Mouse (Mus musculus) megakaryocyte, embryonic 14.5 days (primary cell): Measurements from ENCODE around the gene Nxn. TPM values are rescaled to one million over a fixed set of nuclear protein-coding genes. Genes with fewer than 3 reads are reported as not detected.
A peak's percentile ranks its signal among the peaks of the same experiment; 100 is the strongest.

Experiments used
- H3K27me3 ChIP-seq: replicated peaks from 2 replicates; pipeline ENCODE3; 2012; ENCODE audit warnings: inconsistent platforms
- H3K36me3 ChIP-seq: replicated peaks from 2 replicates; pipeline ENCODE3; 2012; ENCODE audit warnings: low read length, inconsistent platforms, mixed read lengths
- H3K4me1 ChIP-seq: 2 replicates; pipeline ENCODE4 v1.6.1; 2012; ENCODE audit warnings: inconsistent platforms
- H3K4me3 ChIP-seq: replicated peaks from 2 replicates; pipeline ENCODE3; 2012; ENCODE audit warnings: moderate library complexity, mild to moderate bottlenecking, inconsistent platforms
- H3K9me3 ChIP-seq: 2 replicates; pipeline ENCODE4 v1.6.1; 2012; ENCODE audit warnings: inconsistent platforms
- FLI1 ChIP-seq: IDR thresholded peaks from 2 replicates; pipeline ENCODE4 v1.6.1; 2012; ENCODE audit warnings: low read length, inconsistent platforms, mixed read lengths
- GATA1 ChIP-seq: IDR thresholded peaks from 3 replicates; pipeline ENCODE4 v1.6.1; 2012; ENCODE audit warnings: mixed read lengths, low read length, inconsistent platforms, borderline replicate concordance
- polyA plus RNA-seq: library from polyadenylated mRNA; stranded (reverse); fragments of >175 nt; gene quantifications from 2 replicates; pipeline ENCODE4 v1.2.3, GENCODE M21; 2012; ENCODE audit warnings: low replicate concordance; ENCODE audit not compliant: insufficient read depth

The Nxn gene
- 3.6 and 4.1 TPM in 2 replicates for polyA plus RNA-seq

DNA sequence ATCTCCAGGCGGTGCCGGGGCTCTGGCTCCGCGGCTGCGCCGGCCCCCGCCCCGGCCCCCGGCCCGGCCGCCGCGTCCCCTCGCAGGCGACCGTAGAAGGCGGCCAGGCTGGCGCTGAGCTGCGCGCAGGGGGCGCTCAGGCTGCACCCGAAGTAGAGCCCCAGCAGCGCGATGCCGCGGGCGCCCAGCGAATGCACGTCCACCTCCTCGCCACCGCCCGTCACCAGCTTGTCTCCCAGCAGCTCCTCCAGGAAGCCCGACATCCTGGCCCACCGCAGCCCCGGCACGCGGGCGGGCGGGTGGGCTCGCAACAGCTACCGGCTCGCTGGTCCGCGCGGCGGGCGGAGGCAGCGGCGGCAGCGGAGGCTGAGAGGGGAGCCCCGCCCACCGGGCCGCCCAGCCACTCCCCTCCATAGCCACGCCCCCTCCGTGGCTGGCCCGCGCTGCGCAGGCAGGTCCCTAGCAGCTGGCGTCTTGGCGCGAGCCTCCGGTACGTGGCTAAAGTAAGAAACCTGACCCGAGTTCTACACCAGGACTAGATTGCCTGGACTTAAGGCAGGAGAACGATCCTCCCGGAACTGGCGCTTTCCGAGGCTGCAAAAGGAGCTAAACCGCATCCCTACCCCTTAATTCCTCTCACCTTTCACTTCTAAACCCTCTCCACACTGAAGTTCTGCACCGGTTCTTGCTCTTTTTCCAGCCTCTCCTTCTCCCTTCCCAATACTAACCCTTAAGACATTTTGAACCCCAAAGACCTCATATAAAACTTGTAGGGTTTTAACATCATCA, at the start of gene Nxn:
TSS of gene Nxn (minus strand) at position 343 of the 789 bp plus-strand sequence.
- Histone ChIP-seq H3K9me3 (no peaks in the 10 kb centered on the region), H3K36me3 (no peaks in the 10 kb centered on the region), H3K4me1 (peaks cover 35% of the 10 kb centered on the region), H3K27me3 (peaks cover 8% of the 10 kb centered on the region), H3K4me3 (peak within 1 kb of the TSS; percentile 98)
- TF ChIP-seq GATA1: no peak

DNA sequence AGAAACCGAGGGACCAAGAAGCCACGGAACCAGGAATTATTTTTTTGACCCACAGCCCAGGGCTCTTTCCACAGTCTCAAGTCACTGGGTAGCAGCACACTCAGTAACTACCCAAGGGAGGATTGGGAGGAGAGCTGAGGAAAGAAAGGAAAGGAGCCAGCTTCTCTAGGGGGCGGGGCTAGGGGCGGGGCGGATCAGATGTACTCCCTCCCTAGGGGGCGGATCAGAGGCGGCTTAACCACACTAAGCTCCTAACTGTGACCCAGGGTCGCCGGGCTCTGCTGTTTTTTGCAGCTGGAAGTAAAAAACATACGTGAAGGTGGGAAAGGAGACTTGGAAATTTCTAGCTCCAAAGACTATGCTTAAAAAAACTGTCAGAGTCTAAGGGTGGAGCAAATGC, 47.3 kb upstream of the Nxn start:
- TF ChIP-seq FLI1: no peak
- TF ChIP-seq GATA1: no peak
- peaks cover 6% of the 10 kb centered on the region for H3K36me3 ChIP-seq

DNA sequence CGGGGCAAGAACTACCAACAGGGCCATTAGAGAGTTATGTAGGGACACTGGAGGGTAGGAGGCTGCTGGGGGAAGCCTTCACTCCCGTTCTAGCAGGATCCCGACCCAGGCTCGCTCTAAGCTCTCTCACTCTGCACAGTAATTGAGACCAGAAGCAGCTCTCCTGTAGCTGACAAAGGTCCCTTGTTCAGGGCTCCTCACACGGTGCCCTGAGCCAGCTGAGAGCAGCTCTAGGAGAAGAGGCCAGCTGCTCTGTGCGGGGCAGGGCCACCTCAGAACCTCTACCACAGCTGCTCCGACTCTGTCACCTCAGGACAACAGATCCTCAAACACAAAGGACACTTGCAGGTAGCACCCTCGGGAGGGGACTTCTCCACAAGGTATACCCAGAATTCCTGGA, 46.5 kb upstream of the Nxn start:
- Histone ChIP-seq H3K27me3 (peaks cover 53% of the 10 kb centered on the region), H3K9me3 (no peaks in the 10 kb centered on the region), H3K4me1 (peaks cover 10% of the 10 kb centered on the region), H3K4me3 (no peak overlapping the region), H3K36me3 (peaks cover 6% of the 10 kb centered on the region)
- TF ChIP-seq GATA1 (no peak), FLI1 (no peak)

More for the DNA sequence above, 47.3 kb upstream of the Nxn start:
- Histone ChIP-seq H3K4me1 (peaks cover 12% of the 10 kb centered on the region), H3K27me3 (peaks cover 47% of the 10 kb centered on the region), H3K9me3 (no peaks in the 10 kb centered on the region), H3K4me3 (no peak overlapping the region)

DNA sequence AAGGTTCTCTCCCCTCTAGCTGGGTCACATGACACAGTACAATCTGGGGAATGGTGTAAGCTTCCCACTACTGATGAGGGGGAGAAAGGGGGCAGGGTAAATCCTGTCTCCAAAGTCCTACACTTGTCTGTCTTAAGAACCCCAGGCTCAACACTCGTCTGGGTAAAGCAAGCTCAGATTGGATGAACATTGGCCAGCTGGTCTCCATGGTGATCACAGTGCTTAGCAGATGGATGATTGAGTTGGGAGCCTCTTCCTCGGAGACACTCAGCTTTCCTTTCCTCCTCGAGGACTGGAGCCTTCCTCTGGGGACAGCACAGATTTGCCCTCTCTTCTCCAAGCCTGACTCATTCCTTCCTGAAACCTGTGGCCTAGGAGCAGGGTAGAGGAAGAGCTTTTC, 40.7 kb upstream of the Nxn start:
- peaks cover 9% of the 10 kb centered on the region for H3K36me3 ChIP-seq
- no peaks in the 10 kb centered on the region for H3K4me1 ChIP-seq
- TF ChIP-seq GATA1: no peak
- TF ChIP-seq FLI1: no peak
- peaks cover 4% of the 10 kb centered on the region; the same call in 1 of the 2 replicates for H3K9me3 ChIP-seq
- no peak overlapping the region for H3K4me3 ChIP-seq
- peaks cover 80% of the 10 kb centered on the region for H3K27me3 ChIP-seq

DNA sequence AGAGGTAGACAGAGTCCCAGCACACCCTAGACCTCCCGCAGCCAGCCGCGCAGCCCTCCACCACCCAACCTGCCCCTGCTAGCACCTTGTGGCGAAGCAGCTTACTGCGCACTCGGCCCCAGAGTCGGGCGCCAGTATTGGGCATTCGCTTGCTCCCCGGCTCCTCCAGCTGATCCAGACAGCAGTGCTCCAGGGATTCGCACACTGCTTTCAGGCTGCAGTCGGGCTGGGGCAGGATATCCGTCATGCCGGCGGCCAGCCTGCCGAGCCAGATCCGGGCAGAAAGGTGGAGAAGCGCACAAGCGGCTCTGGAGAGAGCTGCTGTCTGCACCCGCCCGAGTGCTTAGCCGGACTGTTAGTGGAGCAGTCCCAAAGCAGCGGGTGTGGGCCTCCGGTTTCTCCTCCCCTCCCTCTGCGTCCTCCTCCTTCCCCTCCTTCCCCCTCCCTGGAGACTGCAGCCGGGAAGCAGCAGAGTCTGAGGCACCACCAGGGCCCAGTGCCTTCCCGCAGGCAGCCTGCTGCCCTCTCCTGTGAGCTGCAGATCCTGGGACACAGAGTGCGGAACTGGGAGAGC, 38.0 kb upstream of the Nxn start:
- Histone ChIP-seq H3K4me1 (no peaks in the 10 kb centered on the region), H3K27me3 (peaks cover 70% of the 10 kb centered on the region), H3K4me3 (no peak overlapping the region), H3K9me3 (peaks cover 4% of the 10 kb centered on the region; the same call in 1 of the 2 replicates), H3K36me3 (peaks cover 3% of the 10 kb centered on the region)
- TF ChIP-seq FLI1 (no peak), GATA1 (no peak)

DNA sequence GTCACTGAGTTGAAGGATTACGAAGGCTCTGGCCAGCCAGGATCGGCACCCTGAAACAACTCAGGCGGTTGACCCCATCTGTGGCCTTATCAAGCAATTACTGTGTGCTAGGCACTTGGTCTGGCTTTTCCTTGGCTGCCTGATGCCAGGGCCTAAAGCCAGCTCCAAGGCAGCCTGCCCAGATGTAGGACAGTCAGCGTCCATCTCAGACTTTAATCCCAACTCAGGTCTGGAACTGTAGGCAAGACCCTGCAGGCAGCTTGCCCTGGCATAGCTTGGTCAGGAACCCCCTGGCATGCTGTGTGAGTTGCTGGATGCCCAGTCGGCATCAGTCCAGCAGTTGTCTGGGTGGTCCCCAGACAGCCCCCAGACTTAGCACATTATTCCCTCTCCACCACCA, 37.1 kb upstream of the Nxn start:
- TF ChIP-seq FLI1: no peak
- TF ChIP-seq GATA1: no peak
- H3K27me3 ChIP-seq: peaks cover 71% of the 10 kb centered on the region
- peaks cover 4% of the 10 kb centered on the region; the same call in 1 of the 2 replicates for H3K9me3 ChIP-seq
- no peak overlapping the region for H3K4me3 ChIP-seq
- H3K4me1 ChIP-seq: no peaks in the 10 kb centered on the region
- peaks cover 3% of the 10 kb centered on the region for H3K36me3 ChIP-seq

DNA sequence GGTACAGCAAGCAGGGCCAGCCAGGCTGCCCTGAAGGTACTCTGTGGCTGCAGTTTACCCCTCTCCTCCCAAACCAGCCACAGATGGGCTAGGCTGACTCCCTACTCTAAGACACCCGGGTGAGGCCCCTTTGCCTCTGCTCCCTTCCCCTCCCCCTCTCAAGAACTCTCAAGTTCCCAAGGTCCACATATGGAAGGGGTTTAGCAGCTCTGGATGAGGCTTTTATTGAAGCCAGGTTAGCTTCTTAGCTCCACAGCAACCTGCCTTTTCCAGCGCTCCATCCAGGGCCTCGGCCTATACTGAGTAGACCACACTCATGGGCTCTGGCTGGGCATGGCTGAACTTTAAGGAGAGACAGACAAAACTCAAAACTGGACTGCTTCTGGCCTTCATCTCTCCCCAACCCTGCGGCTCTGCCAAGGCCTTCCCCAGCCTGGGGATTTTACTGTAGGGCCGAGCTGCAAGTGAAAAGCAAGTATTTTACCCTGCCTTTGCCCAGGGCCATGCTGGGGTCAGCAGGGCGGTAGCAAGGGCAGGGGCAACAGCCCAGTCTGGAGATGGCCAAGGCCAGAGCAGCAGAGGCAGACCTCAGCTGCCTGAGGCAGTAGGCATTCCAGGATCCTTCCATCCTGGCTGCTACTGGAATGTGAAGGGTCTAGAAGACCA, 31.2 kb upstream of the Nxn start:
- Histone ChIP-seq H3K9me3 (no peaks in the 10 kb centered on the region), H3K36me3 (no peaks in the 10 kb centered on the region), H3K27me3 (peaks cover 43% of the 10 kb centered on the region), H3K4me3 (no peak overlapping the region), H3K4me1 (peaks cover 12% of the 10 kb centered on the region)
- TF ChIP-seq GATA1 (no peak), FLI1 (no peak)

DNA sequence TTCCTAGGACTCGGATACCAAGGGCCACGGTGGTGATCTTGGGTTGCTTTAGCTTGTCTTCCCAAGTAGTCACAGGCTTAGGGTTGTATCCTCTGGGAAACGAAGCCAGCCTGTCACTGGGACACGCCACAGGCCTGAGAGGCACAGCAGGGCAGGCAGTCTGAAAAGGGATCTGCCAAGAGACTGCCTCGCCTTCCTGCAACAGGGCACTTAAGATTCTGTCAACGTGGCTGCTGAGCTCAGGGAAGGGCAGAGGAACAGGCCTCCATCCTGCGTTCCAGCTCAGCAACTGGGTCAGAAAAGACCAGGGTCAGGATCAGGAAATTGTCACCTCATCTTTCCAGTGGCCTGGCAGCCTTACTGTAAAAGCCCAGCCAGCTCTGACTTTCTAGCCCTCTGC, 30.6 kb upstream of the Nxn start:
- Histone ChIP-seq H3K9me3 (no peaks in the 10 kb centered on the region), H3K4me3 (no peak overlapping the region), H3K27me3 (peaks cover 42% of the 10 kb centered on the region), H3K36me3 (no peaks in the 10 kb centered on the region), H3K4me1 (peaks cover 12% of the 10 kb centered on the region)
- no peak for TF ChIP-seq FLI1
- TF ChIP-seq GATA1: no peak

DNA sequence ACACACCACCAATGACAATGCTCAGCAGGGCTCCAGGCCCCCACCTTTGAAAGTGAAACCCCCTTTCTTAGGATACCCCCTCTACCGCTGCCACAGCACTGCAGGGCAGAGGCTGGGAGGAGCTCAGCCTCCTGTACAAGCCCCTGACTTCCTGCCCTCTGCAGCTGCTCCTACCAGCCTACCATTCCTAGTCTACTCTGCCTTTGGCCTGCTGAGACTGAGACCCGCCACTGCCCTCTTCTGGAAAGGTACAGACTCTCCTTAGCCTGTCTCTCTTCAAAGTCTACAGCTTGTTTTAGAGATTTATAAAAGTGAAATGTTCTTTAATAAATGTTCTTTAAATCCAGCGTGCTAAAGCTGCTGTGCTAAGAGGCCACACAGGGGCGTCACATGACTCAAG, 30.1 kb upstream of the Nxn start:
- Histone ChIP-seq H3K27me3 (peaks cover 42% of the 10 kb centered on the region), H3K36me3 (no peaks in the 10 kb centered on the region), H3K4me3 (no peak overlapping the region), H3K9me3 (no peaks in the 10 kb centered on the region), H3K4me1 (peaks cover 12% of the 10 kb centered on the region)
- TF ChIP-seq GATA1: no peak
- TF ChIP-seq FLI1: no peak

DNA sequence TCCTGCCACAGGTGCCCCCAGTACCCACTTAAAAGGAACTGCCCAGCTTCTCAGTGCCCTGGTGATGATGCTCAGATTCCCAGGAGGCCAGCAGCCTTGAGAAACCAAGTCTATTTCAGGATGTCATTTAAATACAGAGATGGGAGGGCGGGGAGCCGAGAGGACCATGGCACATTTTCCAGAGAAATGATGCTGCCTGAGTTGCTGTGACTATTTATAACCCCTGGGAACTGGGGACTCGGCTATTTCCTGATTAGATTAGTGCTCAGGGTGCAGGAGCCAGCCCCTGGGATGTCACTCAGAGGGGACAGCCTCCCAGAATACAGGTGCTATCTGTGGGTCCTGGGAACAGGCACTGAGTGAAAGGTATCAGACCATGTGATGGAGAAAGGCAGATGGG, 28.8 kb upstream of the Nxn start:
- Histone ChIP-seq H3K9me3 (no peaks in the 10 kb centered on the region), H3K4me3 (no peak overlapping the region), H3K4me1 (peaks cover 12% of the 10 kb centered on the region), H3K36me3 (peaks cover 3% of the 10 kb centered on the region), H3K27me3 (peaks cover 38% of the 10 kb centered on the region)
- TF ChIP-seq GATA1 (no peak), FLI1 (no peak)
